Mouse (Mus musculus) CD4-positive helper T cell, adult 2 months (primary cell): ENCODE results near the gene Nrn1l.
A peak's percentile ranks its signal among the peaks of the same experiment; 100 is the strongest.

ENCODE experiments used
- DNase-seq: peaks from one replicate; pipeline ENCODE4 v3.0.0-alpha.2; 2012; ENCODE audit warnings: low read depth, missing footprints, low spot score

Gene Nrn1l

DNA sequence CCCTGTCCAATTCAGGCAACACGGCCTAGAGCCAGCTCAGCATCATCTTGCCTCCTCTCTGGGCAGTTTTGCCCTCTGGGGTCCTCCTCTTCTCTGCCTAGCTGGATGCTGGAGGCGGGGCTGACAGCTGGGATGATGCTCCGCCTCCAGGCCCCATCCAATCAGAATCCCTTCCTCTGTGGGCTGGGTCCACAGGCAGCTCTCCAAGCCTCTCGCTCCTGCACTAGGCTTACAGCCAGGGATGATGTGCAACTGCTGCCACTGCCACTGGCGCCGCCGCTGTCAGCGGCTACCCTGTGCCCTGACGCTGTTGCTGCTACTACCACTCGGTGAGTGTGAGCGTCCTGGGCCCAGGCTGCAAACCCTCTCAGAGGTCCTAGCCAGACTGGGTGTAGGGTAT lies at the start of gene Nrn1l:
Nrn1l (plus strand) TSS at position 229 of the 400 bp plus-strand sequence.
- peak; percentile 14 for DNase-seq

DNA sequence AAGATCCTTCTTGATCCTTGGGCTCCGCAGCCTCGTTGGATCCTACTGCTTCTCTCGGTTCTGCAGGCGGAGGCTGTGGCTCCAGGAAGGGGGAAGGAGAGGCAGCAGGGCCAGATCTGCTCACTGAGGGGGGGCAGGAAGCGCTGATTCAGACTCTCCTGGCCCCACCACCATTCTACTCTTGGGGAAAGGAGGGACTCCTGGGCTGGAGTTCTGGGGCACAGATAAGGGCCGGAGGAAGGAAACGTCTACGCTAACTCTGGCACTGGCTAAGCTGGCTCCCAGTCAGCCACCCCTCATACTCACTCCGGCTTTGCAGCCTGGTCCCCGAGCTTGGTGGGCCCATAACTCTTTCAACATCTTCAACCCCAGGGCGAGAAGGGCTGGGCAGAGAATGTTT lies 46.7 kb upstream of the Nrn1l start:
- no peak for DNase-seq

DNA sequence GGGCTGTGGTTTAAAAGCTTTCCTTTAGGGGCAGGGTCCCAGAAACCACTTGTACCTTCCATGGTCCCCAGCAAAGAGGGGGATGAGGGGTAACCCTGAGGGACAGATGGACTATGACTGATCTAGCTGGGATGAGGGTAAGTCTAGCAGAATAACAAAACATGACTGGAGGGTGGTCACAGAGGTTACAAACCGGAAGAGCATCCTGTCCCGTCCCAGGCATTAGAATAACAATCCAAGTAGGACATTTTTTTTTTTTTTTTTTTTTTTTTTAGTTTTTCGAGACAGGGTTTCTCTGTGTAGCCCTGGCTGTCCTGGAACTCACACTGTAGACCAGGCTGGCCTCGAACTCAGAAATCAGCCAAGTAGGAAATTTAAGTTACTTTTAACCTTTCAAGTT lies 43.4 kb upstream of the Nrn1l start:
- no peak for DNase-seq

DNA sequence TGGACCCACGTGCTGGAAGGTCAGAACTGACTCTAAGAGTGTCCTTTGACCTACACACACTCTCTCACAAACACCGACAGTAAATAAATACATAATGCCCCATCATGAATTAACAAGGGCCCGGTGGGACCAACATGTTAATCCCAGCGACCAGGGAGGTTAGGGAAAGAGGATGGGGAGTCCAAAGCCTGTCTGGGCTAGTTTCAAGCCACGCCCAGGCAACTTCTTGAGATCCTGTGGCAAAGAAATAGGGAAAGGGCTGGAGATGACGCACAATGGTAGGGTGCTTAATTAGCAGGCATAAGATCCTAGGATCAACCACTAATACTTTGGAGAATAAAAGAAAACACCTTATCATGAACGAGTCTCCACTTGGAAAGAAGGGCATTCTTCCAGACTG lies 42.8 kb upstream of the Nrn1l start:
- no peak for DNase-seq

DNA sequence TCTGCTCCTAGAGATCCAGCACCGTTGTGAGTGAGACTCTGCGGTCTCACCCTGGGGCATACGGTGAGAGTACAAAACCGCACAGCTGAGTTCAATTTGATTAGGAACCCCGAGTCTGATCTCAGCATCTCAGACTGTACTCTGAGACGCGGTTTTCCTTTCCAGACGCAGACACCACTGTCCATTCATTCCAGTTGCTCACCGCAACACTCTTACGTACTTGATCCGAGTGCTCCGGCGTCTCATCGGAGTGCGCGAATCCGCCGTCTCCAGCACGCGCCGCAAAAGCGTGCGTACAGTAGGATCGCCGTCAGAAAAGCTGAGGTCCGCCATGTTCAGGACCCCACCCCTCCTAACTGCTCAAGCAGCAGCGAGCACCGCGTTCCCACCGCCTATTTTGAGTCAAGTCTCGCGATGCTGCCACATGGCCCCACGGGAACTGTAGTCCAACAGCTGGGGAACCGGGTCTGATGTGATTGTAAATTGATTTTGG lies 41.7 kb upstream of the Nrn1l start:
- peak; percentile 91 for DNase-seq

DNA sequence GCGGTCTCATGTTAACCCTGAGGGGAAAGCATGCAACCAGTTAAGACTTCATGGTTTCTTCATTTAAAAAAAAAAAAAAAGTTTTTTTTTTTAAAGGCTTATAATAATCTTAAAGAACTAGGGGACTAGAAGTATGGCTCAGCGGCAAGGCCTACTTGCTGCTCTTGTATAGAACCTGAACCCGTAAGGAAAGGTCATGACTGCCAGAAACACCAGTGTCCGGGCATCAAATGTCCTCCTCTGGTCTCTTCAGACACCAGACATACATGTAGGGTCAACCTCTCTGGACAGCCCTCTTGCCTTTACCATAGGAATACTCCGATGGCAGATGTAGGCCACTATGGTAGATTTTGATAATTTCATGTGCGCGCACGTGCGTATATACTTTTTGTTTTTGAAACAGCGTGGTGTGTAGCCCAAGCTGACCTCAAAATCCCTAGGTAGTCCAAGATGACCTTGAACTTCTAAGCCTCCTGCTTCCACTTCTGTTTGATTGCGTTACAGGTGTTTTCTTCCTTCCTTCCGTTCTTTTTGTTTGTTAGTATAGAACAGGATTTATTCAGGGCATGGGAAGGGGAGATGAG lies 41.1 kb upstream of the Nrn1l start:
- no peak for DNase-seq

DNA sequence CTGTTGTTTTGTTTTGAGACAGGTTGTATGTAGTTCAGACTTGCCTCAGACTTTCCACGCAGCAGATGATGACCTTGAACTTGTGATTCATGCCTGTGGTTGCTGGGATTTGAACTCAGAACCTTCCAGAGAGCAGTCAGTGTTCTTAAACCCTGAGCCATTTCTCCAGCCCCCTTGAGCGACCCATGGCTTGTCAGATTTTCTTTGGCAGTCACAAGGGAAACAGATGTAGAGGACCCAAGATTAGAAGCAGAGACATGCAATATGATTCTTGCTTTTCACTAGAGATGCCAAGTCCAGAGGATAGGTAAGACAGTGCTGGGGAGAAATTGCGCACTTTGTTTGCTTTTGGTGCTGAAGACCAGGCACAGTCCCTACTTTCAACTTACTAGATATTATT lies 40.2 kb upstream of the Nrn1l start, which contains the start of gene Cenpt:
Cenpt (minus strand) TSS at position 101 of the 400 bp plus-strand sequence.
- DNase-seq = no peak

DNA sequence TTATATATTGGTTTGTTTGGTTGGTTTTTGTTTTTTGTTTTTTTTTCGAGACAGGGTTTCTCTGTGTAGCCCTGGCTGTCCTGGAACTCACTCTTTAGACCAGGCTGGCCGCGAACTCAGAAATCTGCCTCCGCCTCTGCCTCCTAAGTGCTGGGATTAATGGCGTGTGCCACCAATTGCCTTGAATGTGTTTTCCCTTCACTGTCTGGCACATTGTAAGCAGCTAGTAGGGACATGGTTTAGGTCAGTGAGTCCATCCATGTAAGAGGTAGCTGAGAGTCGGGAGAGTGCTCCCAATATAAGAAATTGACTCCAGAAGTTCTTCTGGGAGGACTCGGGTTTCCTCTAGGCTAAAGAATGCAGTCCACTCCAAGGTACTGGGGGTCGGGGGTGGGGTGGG lies 39.1 kb upstream of the Nrn1l start:
- no peak for DNase-seq

DNA sequence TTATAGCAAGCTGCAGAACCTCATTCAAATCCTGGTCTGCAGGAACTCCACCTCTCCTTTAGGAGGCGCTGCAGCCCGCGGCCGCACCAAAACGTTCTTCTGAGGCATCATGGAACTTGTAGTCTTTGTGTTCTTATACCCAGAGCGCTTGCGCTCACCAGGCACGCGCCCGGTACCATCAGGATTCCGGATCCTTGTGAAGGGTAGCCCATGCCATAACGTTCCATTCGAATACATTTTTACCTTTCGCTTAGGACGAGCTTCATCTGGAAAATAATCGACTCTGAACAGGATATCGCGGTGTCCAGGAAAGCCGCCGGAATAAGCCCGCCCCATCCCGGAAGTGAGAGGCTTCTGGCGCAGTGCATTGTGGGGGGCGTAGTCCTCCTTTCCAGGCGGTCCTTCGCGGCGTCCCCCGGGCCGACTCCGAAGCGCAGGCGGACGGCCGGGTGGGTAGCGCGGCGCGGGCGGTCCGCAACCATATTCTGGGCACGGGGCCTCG lies 38.6 kb upstream of the Nrn1l start, which contains the start of gene Thap11:
Thap11 (plus strand) TSS at position 418 of the 502 bp plus-strand sequence.
- peak; percentile 94 for DNase-seq

DNA sequence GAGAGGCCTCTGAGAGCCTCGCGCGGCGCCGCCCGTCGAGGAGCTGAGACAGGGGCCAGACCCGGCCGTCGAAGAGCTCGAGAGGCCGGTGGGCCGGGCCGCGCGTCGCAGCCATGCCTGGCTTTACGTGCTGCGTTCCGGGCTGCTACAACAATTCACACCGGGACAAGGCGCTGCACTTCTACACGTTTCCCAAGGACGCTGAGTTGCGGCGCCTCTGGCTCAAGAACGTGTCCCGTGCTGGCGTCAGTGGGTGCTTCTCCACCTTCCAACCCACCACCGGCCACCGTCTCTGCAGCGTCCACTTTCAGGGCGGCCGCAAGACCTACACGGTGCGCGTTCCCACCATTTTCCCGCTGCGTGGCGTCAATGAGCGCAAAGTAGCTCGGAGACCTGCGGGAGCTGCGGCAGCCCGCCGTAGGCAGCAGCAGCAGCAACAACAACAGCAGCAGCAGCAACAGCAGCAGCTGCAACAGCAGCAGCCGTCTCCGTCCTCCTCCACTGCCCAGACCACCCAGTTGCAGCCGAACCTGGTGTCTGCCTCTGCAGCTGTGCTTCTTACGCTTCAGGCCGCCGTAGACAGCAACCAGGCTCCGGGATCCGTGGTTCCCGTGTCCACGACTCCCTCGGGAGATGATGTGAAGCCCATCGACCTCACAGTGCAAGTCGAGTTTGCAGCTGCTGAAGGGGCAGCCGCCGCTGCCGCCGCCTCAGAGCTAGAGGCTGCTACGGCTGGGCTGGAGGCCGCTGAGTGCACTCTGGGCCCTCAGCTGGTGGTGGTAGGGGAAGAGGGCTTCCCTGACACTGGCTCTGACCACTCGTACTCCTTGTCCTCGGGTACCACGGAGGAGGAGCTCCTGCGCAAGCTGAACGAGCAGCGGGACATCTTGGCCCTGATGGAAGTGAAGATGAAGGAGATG lies 37.9 kb upstream of the Nrn1l start:
- DNase-seq = no peak

DNA sequence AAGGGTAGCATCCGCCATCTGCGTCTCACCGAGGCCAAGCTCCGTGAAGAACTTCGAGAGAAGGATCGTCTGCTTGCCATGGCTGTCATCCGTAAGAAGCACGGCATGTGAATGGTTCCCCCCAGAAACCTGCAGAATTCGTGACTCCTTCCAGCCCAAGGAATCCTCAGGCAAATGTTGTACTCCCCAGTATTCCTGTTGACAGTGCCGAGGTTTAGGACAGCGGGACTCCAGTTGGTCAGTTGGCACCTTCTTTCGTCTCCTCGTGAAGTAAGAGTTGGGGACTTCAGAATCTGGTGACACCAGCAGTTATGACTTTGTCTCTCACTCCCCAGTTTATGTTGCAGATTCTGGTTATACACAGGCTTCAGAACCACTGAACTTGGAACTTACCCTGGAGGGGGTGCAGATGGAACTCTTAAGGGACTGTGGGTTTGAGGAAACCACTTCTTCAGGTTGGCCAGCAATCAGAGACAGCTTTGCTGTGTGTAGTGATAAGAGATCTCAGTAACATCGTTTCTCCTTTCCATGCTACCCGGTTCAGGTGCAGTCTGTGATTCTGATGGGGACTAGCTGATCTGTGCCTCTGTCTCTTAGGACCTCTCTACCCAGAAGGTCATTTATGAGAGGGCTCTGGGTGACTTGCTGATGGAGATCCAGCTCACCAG lies 37.1 kb upstream of the Nrn1l start:
- no peak for DNase-seq

DNA sequence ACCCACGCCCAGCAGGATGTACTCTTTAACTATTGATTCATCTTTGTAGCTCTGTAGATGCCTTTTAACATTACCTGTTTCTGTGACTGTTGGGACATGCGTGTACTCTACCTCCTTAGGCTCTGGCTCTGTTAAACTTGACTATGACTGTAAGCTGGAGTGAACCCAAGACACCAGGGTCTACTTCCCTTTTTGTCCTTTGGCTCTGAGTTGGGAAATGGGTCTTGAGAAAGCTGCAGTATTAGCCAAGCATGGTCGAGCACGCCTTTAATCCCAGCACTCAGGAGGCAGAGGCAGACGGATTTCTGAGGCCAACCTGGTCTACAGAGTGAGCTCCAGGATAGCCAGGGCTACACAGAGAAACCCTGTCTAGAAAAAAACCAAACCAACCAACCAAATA lies 34.9 kb upstream of the Nrn1l start:
- no peak for DNase-seq

DNA sequence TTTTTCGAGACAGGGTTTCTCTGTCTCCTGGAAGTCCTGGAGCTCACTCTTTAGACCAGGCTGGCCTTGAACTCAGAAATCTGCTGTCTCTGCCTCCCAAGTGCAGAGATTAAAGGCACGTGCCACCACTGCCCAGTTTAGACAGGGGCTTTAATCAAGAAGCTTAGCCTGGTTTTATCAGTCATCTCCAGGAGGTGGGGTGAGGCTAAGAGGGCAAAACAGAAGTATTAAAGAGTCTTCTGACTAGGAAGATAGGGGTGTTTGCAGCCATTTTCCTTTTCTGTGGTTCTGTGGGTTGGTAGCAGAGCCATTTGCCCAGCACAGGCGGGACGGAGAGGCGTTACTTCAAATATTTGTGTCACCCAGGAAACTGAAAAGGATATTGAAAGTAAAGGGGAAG lies 34.1 kb upstream of the Nrn1l start:
- peak; percentile 24 for DNase-seq

DNA sequence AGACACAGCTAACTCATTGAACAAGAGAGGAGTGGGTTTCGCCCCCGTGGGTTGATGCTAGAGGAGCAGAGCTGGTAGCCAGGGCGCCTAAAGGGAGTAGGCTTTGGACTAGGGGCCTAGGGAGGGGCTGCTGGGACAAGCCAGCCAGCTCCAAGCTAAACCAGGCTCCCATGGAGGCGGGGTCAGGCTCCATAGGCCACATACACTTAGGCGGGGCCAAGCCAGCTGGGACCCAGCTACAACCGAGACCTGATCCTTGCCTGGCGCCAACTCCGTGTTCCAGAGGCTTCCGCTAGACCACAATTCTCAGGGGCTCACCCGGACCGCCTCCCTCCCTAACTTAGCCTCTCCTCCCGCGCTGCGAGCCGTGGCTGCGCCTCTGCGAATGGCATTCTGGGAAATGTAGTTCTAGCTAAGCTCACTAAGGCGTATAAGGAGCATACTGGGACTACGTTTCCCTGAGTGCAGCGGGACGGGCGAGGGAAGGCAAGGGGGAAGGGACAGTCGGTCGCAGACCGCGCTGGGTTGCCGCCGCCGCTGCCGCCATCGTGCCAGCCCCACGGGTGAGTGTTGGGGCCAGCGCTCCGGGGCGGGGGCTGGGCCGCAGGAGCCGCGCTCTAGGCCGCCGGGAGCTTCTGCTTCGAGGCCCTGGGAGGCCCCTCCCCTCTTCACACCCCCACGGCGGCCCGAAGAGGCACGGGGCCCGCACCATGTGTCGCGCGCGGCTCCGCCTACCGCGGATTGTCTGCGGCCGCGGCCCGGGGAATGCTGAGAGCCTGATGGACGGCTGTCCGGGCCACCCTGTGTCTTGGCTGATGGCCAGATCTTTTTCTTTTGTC lies 33.0 kb upstream of the Nrn1l start, which contains the start of gene Nutf2:
Nutf2 (plus strand) TSS at position 438 of the 839 bp plus-strand sequence.
- DNase-seq = peak; percentile 95

DNA sequence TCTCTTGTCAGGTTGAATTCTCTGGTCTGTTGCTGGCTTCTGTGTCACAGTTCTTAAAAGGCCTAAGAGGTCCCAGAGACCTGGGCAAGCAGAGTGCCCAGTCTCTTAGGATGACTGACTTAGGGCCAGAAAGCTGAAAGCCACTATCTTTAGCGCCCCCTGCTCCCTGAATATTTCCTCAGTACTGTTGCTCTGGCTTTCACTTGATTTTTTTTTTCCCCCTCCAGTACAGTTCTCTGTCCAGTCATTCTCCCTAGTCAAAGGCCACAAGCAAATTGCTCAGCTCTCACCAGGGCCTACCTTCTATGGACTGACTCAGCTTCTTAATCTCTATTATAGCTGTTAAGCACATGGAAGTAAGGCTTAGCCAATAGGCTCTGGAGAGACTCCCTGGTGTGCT lies 31.4 kb upstream of the Nrn1l start:
- DNase-seq = no peak

DNA sequence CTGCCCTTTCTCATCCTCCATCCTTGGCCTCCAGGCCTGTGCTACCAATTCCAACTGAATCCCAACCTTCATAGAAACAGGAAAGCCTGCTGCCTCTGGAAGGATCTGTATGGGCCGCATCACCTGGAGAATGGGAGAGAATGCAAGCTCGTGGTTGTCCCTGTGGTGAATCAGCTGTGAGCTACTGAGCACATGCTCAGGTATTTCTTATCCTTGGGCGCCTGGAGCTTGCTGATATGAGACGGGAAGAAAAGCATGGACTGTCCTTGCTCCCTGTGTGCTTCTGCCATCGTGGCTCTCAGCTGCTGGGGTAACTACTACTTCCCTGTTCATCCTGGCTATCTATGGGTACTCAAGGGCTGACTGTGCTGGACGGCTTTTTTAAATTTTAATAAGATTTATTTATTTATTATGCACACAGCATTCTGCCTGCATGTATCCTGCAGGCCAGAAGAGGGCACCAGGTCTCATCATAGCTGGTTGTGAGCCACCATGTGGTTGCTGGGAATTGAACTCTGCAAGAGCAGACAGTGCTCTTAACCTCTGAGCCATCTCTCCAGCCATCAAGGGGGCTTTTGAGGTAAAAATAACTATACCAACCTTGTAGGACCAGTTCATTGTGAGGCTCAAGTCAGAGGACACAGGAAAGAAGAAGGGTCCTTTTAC lies 26.9 kb upstream of the Nrn1l start:
- DNase-seq = peak; percentile 25

DNA sequence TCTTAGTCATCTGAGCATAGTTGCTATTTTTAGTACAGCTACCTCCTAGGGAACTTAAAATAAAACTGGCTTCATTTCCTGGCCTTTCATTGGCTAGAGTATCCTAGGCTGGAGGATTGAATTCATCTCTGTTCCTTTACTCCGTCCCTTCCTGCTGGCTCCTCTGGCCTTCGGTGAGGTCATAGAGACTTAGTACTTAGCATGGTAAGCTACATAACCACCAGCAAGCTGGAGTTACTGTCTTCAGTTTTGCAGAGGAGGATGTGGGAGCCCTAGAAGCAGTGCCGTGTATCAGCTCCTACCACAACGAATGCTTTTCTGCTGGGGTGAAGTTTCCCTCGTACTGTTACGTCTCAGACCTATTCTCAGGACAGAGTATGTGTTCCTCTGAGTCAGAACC lies 19.1 kb upstream of the Nrn1l start:
- no peak for DNase-seq

DNA sequence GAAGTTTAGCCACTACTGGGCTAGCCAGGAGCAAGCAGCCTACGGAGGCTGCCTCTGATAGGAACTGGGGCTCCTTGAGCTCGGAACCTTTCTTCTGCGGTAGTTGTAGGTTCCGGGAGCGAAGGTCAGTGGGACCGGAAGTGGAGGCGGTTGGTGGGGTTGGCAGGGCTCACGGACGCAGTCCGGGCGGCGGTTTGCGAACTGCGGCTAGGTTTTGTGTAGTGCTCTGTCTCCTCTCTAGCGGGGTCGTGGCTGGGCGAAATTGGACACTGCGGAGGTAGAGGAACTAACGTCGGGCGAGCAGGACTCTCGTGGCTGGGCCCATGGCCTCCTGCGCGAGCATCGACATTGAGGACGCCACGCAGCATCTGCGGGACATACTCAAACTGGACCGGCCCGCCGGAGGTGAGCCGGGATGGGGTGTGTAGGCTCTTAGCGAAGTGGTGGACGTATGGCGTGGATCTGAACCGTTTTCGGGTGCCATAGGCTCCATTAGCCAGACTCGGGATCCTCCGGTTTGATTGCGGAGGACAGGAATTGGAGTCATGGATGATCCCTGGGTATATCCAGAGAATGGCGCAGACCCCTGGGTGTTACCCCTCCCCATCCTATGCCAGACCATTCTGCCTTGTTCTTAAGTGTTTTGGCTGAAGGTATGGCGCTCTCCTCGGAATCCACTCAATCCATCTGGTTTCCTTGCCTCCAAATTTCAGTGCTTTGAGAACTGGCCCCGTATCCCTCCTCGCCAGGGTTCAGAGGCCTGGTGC lies 12.4 kb upstream of the Nrn1l start, which contains the start of gene Edc4:
Edc4 (plus strand) TSS at position 128 of the 767 bp plus-strand sequence.
- DNase-seq = peak; percentile 89

DNA sequence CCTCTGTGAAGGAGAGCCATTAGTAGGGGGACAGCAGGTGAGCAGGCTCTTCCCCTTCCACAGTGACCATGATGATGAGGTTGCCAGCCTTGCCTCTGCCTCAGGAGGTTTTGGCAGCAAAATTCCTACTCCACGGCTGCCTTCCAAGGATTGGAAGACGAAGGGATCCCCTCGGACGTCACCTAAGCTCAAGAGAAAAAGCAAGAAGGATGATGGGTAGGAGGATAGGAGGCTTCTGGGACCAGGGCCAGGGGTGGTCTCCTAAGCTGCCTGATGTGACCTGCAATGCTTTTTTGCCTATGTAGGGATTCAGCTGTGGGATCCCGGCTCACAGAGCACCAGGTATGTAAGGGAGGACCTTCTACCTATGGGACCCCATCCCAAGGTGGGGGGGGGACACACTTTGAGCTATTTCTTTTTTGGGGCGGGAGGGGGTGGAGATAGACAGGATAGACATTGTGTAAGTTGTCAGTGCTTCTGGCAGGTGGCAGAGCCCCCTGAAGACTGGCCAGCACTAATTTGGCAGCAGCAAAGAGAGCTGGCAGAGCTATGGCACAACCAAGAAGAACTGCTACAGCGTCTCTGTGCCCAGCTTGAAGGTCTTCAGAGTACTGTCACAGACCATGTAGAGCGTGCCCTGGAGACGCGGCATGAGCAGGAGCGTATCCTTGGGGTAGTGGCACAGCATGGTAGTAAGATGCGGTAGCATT lies 3.5 kb upstream of the Nrn1l start:
- DNase-seq = no peak
